Comparison of ENCODE assay signal across 14 mouse cellular contexts in the genomic region with DNA sequence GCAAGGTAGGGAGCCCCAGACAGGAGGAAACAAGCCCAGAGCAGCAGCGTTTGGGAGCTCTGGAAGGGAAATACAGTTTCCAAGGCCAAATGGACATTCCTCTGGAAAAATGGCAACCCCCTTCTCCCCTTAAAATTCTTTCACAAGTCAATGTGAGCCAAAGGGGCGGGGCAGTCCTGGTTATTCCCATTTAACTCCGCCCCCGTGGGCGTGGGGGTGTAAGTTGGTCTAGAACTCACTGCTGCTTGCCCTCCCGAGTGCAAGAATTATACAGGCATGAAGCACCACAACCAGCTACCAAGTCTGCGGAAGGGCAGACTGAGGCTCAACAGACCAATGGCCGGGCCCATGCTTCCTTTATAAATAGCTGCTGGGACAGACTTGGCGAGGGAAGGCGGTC.
"Had no signal": no experiment of that assay in that cellular context is flagged by ENCODE, and none has a peak within 500 bp of the region (broad histone marks: within the 10 kb centered on the region; RNA-seq: fewer than 3 reads in every experiment).

No protein-coding gene starts in this region.

- H3K27me3 ChIP-seq: limb, embryonic 13.5 days; midbrain, embryonic 15.5 days had no signal

- H3K9me3 ChIP-seq: limb, embryonic 13.5 days; midbrain, embryonic 10.5 days; midbrain, embryonic 15.5 days had no signal

- H3K4me2 ChIP-seq: limb, embryonic 13.5 days; midbrain, embryonic 15.5 days had no signal

- ATAC-seq: midbrain, embryonic 15.5 days had no signal

- DNase-seq: kidney, adult 9 months; kidney, postnatal 36 days; left cerebral cortex, postnatal 4 days; lung, adult 18-20 months; lung, postnatal 4 days; right cerebral cortex, adult 18-20 months; right cerebral cortex, postnatal 25 days; thymus, adult 2 months; thymus, postnatal 25 days had no signal

- H3K27ac ChIP-seq: kidney, postnatal 0 days; limb, embryonic 13.5 days; liver, embryonic 14.5 days; midbrain, embryonic 10.5 days; midbrain, embryonic 15.5 days had no signal

- H3K9ac ChIP-seq: limb, embryonic 13.5 days; liver, embryonic 14.5 days; midbrain, embryonic 15.5 days had no signal

- H3K4me3 ChIP-seq: limb, embryonic 13.5 days; midbrain, embryonic 10.5 days; midbrain, embryonic 15.5 days had no signal

- H3K4me1 ChIP-seq: limb, embryonic 13.5 days; midbrain, embryonic 15.5 days had no signal
